Mouse (Mus musculus): ENCODE measurements around the gene Ubash3a.

The Ubash3a gene

GRCm38 (mm10) chr17:31279541-31279940 lies 71.9 kb downstream of the Ubash3a start:
- no peak for DNase-seq (ENCODE audit: low spot score in 2 of 2)

GRCm38 (mm10) chr17:31280269-31280668 lies 72.6 kb downstream of the Ubash3a start:
- no peak for DNase-seq (ENCODE audit: low spot score in 2 of 2)

GRCm38 (mm10) chr17:31281830-31282686 lies 74.4 kb downstream of the Ubash3a start:
- DNase-seq (ENCODE audit: low spot score in 2 of 2) = no peak

GRCm38 (mm10) chr17:31282687-31283053 lies 75.0 kb downstream of the Ubash3a start:
- no peak for DNase-seq (ENCODE audit: low spot score in 2 of 2)

GRCm38 (mm10) chr17:31285867-31286266 lies 78.2 kb downstream of the Ubash3a start:
- DNase-seq (ENCODE audit: low spot score in 2 of 2) = no peak

- no peak for DNase-seq (ENCODE audit: low spot score in 2 of 2)
These were observed 78.8 kb downstream of the Ubash3a start, which contains the start of gene Slc37a1 for GRCm38 (mm10) chr17:31286492-31286891. TSS of gene Slc37a1 (plus strand) at chr17:31286792.

GRCm38 (mm10) chr17:31287216-31287615 lies 79.5 kb downstream of the Ubash3a start:
- no peak for DNase-seq (ENCODE audit: low spot score in 2 of 2)

- DNase-seq (ENCODE audit: low spot score in 2 of 2) = no peak
These were observed 81.5 kb downstream of the Ubash3a start for GRCm38 (mm10) chr17:31288999-31289726.

- DNase-seq (ENCODE audit: low spot score in 2 of 2) = no peak
These were observed 82.6 kb downstream of the Ubash3a start for GRCm38 (mm10) chr17:31290311-31290710.

- DNase-seq (ENCODE audit: low spot score in 2 of 2) = no peak
These were observed 83.2 kb downstream of the Ubash3a start for GRCm38 (mm10) chr17:31290859-31291258.

GRCm38 (mm10) chr17:31294363-31295214 lies 86.9 kb downstream of the Ubash3a start:
- DNase-seq (ENCODE audit: low spot score in 2 of 2) = no peak

- peak in 1 of 2 experiments; percentile 58 for DNase-seq (ENCODE audit: low spot score in 2 of 2)
These were observed 87.7 kb downstream of the Ubash3a start for GRCm38 (mm10) chr17:31295215-31295891.

GRCm38 (mm10) chr17:31295892-31296781 lies 88.5 kb downstream of the Ubash3a start:
- peak; percentile 82 to 84 for DNase-seq (ENCODE audit: low spot score in 2 of 2)

All from right cerebral cortex, postnatal 10 days (tissue).